Mouse (Mus musculus) MEL (cell line): ENCODE results near the gene Map1s. TPM values are rescaled to one million over a fixed set of nuclear protein-coding genes. Genes with fewer than 3 reads are reported as not detected.
A peak's percentile ranks its signal among the peaks of the same experiment; 100 is the strongest.

Experiments used
- DNase-seq: peaks from one replicate; pipeline ENCODE4 v3.0.0; 2011; ENCODE audit warnings: low read depth, low spot score
- H3K27ac ChIP-seq: 2 replicates; pipeline ENCODE4 v1.5.1; 2012; ENCODE audit warnings: low read depth, mild to moderate bottlenecking, control low read depth, low read length, moderate library complexity; ENCODE audit not compliant: control insufficient read depth
- H3K27me3 ChIP-seq, 2 experiments: fragments of 150-350 bp in 1 of 2; sonication (generic) in 1 of 2; 2 replicates each; pipeline ENCODE4 v1.6.1; 2012; ENCODE audit warnings: low read length in 2 of 2, mild to moderate bottlenecking in 2 of 2, improper control_type of control experiment in 1 of 2, moderate library complexity in 1 of 2; ENCODE audit not compliant: insufficient read depth in 2 of 2, control insufficient read depth in 1 of 2
- H3K36me3 ChIP-seq, 2 experiments: 2 replicates each; pipeline ENCODE4 v1.6.1; 2012 to 2014; ENCODE audit warnings: low read length in 2 of 2, improper control_type of control experiment in 1 of 2, inconsistent platforms in 1 of 2, mild to moderate bottlenecking in 1 of 2; ENCODE audit not compliant: insufficient read depth in 2 of 2, control insufficient read depth in 1 of 2
- H3K4me1 ChIP-seq, 2 experiments: fragments of 150-350 bp in 1 of 2; sonication (generic) in 1 of 2; 2 replicates each; pipeline ENCODE4 v1.6.1; 2012; ENCODE audit warnings: low read length in 2 of 2, improper control_type of control experiment in 1 of 2, mild to moderate bottlenecking in 1 of 2; ENCODE audit not compliant: insufficient read depth in 2 of 2, control insufficient read depth in 1 of 2
- H3K4me3 ChIP-seq, 2 experiments: fragments of 150-350 bp in 1 of 2; sonication (generic) in 1 of 2; 2 replicates each; pipeline ENCODE4 v1.5.1; 2012; ENCODE audit warnings: low read depth in 2 of 2, low read length in 2 of 2, mild to moderate bottlenecking in 2 of 2, moderate library complexity in 2 of 2, control low read depth in 1 of 2, improper control_type of control experiment in 1 of 2; ENCODE audit not compliant: control insufficient read depth in 1 of 2, insufficient read depth in 1 of 2
- H3K79me2 ChIP-seq: 2 replicates; pipeline ENCODE4 v1.6.1; 2012; ENCODE audit warnings: mild to moderate bottlenecking, low read length, moderate library complexity; ENCODE audit not compliant: control insufficient read depth, poor library complexity, insufficient read depth
- H3K9ac ChIP-seq: 2 replicates; pipeline ENCODE4 v1.6.1; 2012; ENCODE audit warnings: low read depth, mild to moderate bottlenecking, control low read depth, low read length, moderate library complexity; ENCODE audit not compliant: control insufficient read depth, poor library complexity, severe bottlenecking
- H3K9me3 ChIP-seq: fragments of 150-350 bp; sonication (generic); replicated peaks from 2 replicates; pipeline ENCODE4 v1.6.1; 2012; ENCODE audit warnings: mild to moderate bottlenecking, low read length, improper control_type of control experiment, moderate library complexity; ENCODE audit not compliant: insufficient read depth
- CHD2 ChIP-seq: IDR thresholded peaks from 2 replicates; pipeline ENCODE4 v1.6.1; 2011; ENCODE audit warnings: low read length, improper control_type of control experiment
- CTCF ChIP-seq, 3 experiments: IDR thresholded peaks in 2 of 3; conservative IDR thresholded peaks in 1 of 3; 2 replicates each; pipeline ENCODE4 v1.5.1; 2011 to 2012; ENCODE audit warnings: low read length in 3 of 3, low read depth in 2 of 3, mild to moderate bottlenecking in 2 of 3, improper control_type of control experiment in 1 of 3, inconsistent platforms in 1 of 3, mixed read lengths in 1 of 3, moderate library complexity in 1 of 3; ENCODE audit not compliant: control insufficient read depth in 1 of 3, insufficient read depth in 1 of 3, poor library complexity in 1 of 3, severe bottlenecking in 1 of 3
- ELF1 ChIP-seq: IDR thresholded peaks from 2 replicates; pipeline ENCODE4 v1.6.1; 2014; ENCODE audit warnings: low read depth, mild to moderate bottlenecking, inconsistent platforms, low read length, improper control_type of control experiment, moderate library complexity
- ETS1 ChIP-seq: IDR thresholded peaks from 2 replicates; pipeline ENCODE4 v1.6.1; 2012; ENCODE audit warnings: low read depth, mild to moderate bottlenecking, inconsistent platforms, low read length, improper control_type of control experiment, moderate library complexity
- GABPA ChIP-seq: IDR thresholded peaks from 2 replicates; pipeline ENCODE4 v1.6.1; 2012; ENCODE audit warnings: low read depth, mild to moderate bottlenecking, inconsistent platforms, low read length, improper control_type of control experiment, moderate library complexity
- HCFC1 ChIP-seq: IDR thresholded peaks from 2 replicates; pipeline ENCODE4 v1.6.1; 2012; ENCODE audit warnings: low read depth, mild to moderate bottlenecking, inconsistent platforms, low read length, improper control_type of control experiment, moderate library complexity
- KAT2A ChIP-seq: conservative IDR thresholded peaks from 2 replicates; pipeline ENCODE4 v1.6.1; 2012; ENCODE audit warnings: low read depth, low read length, improper control_type of control experiment, inconsistent platforms
- MAFK ChIP-seq: IDR thresholded peaks from 2 replicates; pipeline ENCODE4 v1.6.1; 2011; ENCODE audit warnings: low read depth, mild to moderate bottlenecking, low read length, improper control_type of control experiment, borderline replicate concordance
- MAX ChIP-seq: IDR thresholded peaks from 2 replicates; pipeline ENCODE4 v1.6.1; 2011; ENCODE audit warnings: low read length, improper control_type of control experiment
- MAZ ChIP-seq: IDR thresholded peaks from 2 replicates; pipeline ENCODE4 v1.6.1; 2012; ENCODE audit warnings: low read depth, mild to moderate bottlenecking, inconsistent platforms, low read length, improper control_type of control experiment
- MXI1 ChIP-seq: IDR thresholded peaks from 2 replicates; pipeline ENCODE4 v1.6.1; 2011; ENCODE audit warnings: mild to moderate bottlenecking, low read depth, low read length, improper control_type of control experiment
- MYB ChIP-seq: IDR thresholded peaks from 2 replicates; pipeline ENCODE4 v1.6.1; 2011; ENCODE audit warnings: mild to moderate bottlenecking, low read depth, low read length, improper control_type of control experiment
- MYC ChIP-seq: IDR thresholded peaks from 2 replicates; pipeline ENCODE4 v1.6.1; 2011; ENCODE audit warnings: low read depth, mild to moderate bottlenecking, low read length, improper control_type of control experiment, moderate library complexity
- NRF1 ChIP-seq: IDR thresholded peaks from 2 replicates; pipeline ENCODE4 v1.6.1; 2014; ENCODE audit warnings: low read depth, mild to moderate bottlenecking, inconsistent platforms, low read length, improper control_type of control experiment, moderate library complexity; ENCODE audit not compliant: poor library complexity, insufficient read depth, severe bottlenecking
- POLR2AphosphoS2 ChIP-seq: IDR thresholded peaks from 2 replicates; pipeline ENCODE4 v1.6.1; 2011; ENCODE audit warnings: low read length, improper control_type of control experiment
- POLR2AphosphoS5 ChIP-seq: IDR thresholded peaks from 2 replicates; pipeline ENCODE4 v1.6.1; 2012; ENCODE audit warnings: low read depth, borderline replicate concordance, mild to moderate bottlenecking, inconsistent platforms, low read length, moderate library complexity, mixed read lengths
- RAD21 ChIP-seq: IDR thresholded peaks from 2 replicates; pipeline ENCODE4 v1.6.1; 2011; ENCODE audit warnings: mild to moderate bottlenecking, low read depth, low read length, improper control_type of control experiment
- SMC3 ChIP-seq: IDR thresholded peaks from 2 replicates; pipeline ENCODE4 v1.6.1; 2011; ENCODE audit warnings: low read depth, low read length, improper control_type of control experiment
- TAL1 ChIP-seq: IDR thresholded peaks from 2 replicates; pipeline ENCODE4 v1.6.1; 2012; ENCODE audit warnings: mild to moderate bottlenecking, inconsistent platforms, low read length, moderate library complexity, mixed read lengths
- UBTF ChIP-seq: IDR thresholded peaks from 2 replicates; pipeline ENCODE4 v1.6.1; 2012; ENCODE audit warnings: low read depth, mild to moderate bottlenecking, inconsistent platforms, low read length, improper control_type of control experiment, moderate library complexity, borderline replicate concordance; ENCODE audit not compliant: insufficient read depth
- USF1 ChIP-seq: IDR thresholded peaks from 2 replicates; pipeline ENCODE4 v1.6.1; 2014; ENCODE audit warnings: low read depth, mild to moderate bottlenecking, inconsistent platforms, low read length, improper control_type of control experiment, moderate library complexity
- ZNF384 ChIP-seq: IDR thresholded peaks from 2 replicates; pipeline ENCODE4 v1.6.1; 2012; ENCODE audit warnings: low read depth, mild to moderate bottlenecking, inconsistent platforms, low read length, improper control_type of control experiment
- polyA plus RNA-seq, 2 experiments: library from polyadenylated mRNA; stranded (reverse) in 1 of 2; unstranded in 1 of 2; fragments of >175 nt in 1 of 2; fragments of >200 nt in 1 of 2; gene quantifications; 2 replicates each; pipeline versions ENCODE4 v1.2.1 to v1.2.4; 2012; ENCODE audit warnings: low replicate concordance in 2 of 2, low read depth in 1 of 2; ENCODE audit not compliant: insufficient read length in 2 of 2, insufficient read depth in 1 of 2, missing spikeins in 1 of 2
- total RNA-seq: library from RNA; depleted of rRNA; stranded (reverse); fragments of 300-350 nt; gene quantifications from 2 replicates; pipeline ENCODE4 v1.2.3, GENCODE M21; 2012

Map1s gene
- total and polyA plus RNA-seq, 3 experiments, result 51.0 to 53.3 TPM; not detected in 1

GRCm38 (mm10) chr8:70911596-70911995 lies 5.9 kb downstream of the Map1s start:
- TF ChIP-seq CTCF (IDR thresholded peaks at IDR 0.05 in 2 of 3, conservative IDR thresholded peaks at IDR 0.05 in 1 of 3; ENCODE audit: control insufficient read depth in 1 of 3, insufficient read depth in 1 of 3, low read depth in 2 of 3, low read length in 3 of 3, poor library complexity in 1 of 3, severe bottlenecking in 1 of 3) (peak in 2 of 3 experiments; percentile 21 to 23; a peak in 2 of 6 replicates), MAX (no peak)
- H3K27ac ChIP-seq, result no peak overlapping the region
- no peak overlapping the region for H3K4me3 ChIP-seq
- peaks cover 0 to 14% of the 10 kb centered on the region in 2 experiments; a peak in 2 of 4 replicates for H3K4me1 ChIP-seq
- peaks cover 0 to 10% of the 10 kb centered on the region in 2 experiments; a peak in 3 of 4 replicates for H3K36me3 ChIP-seq
- peak; percentile 34 for DNase-seq
- no peaks in the 10 kb centered on the region for H3K9me3 ChIP-seq
- no peak overlapping the region for H3K9ac ChIP-seq
- peaks cover 22% of the 10 kb centered on the region for H3K79me2 ChIP-seq
- no peaks in the 10 kb centered on the region for H3K27me3 ChIP-seq

GRCm38 (mm10) chr8:70912955-70913354 lies 7.2 kb downstream of the Map1s start:
- H3K27ac ChIP-seq, result no peak overlapping the region
- H3K9me3 ChIP-seq, result no peaks in the 10 kb centered on the region
- H3K27me3 ChIP-seq, result no peaks in the 10 kb centered on the region
- H3K4me1 ChIP-seq, result peaks cover 0 to 1% of the 10 kb centered on the region in 2 experiments; a peak in 2 of 4 replicates
- H3K4me3 ChIP-seq, result no peak overlapping the region
- peaks cover 10% of the 10 kb centered on the region; the same call in 1 of the 2 replicates for H3K79me2 ChIP-seq
- no peaks in the 10 kb centered on the region; a peak in 1 of 4 replicates for H3K36me3 ChIP-seq
- no peak overlapping the region for H3K9ac ChIP-seq
- DNase-seq, result no peak
- TF ChIP-seq MYB (no peak), POLR2AphosphoS2 (no peak), MAZ (no peak), KAT2A (no peak), ELF1 (no peak), NRF1 (no peak), RAD21 (no peak), MYC (no peak)

GRCm38 (mm10) chr8:70913523-70913922 lies 7.8 kb downstream of the Map1s start:
- Histone ChIP-seq H3K27me3 (no peaks in the 10 kb centered on the region), H3K4me3 (no peak overlapping the region), H3K9me3 (no peaks in the 10 kb centered on the region), H3K9ac (no peak overlapping the region), H3K4me1 (no peaks in the 10 kb centered on the region), H3K36me3 (no peaks in the 10 kb centered on the region; a peak in 1 of 4 replicates), H3K79me2 (peaks cover 9% of the 10 kb centered on the region; the same call in 1 of the 2 replicates), H3K27ac (no peak overlapping the region)
- no peak for TF ChIP-seq MAFK
- no peak for TF ChIP-seq SMC3
- TF ChIP-seq ELF1, result no peak
- no peak for TF ChIP-seq UBTF
- no peak for TF ChIP-seq TAL1
- no peak for TF ChIP-seq CTCF (IDR thresholded peaks at IDR 0.05 in 2 of 3, conservative IDR thresholded peaks at IDR 0.05 in 1 of 3; ENCODE audit: control insufficient read depth in 1 of 3, insufficient read depth in 1 of 3, low read depth in 2 of 3, low read length in 3 of 3, poor library complexity in 1 of 3, severe bottlenecking in 1 of 3)
- TF ChIP-seq RAD21, result no peak
- TF ChIP-seq MAZ, result no peak
- TF ChIP-seq USF1, result no peak
- TF ChIP-seq ETS1, result no peak
- no peak for TF ChIP-seq ZNF384
- TF ChIP-seq HCFC1, result no peak
- no peak for TF ChIP-seq MXI1
- no peak for TF ChIP-seq POLR2AphosphoS5
- TF ChIP-seq GABPA, result no peak
- TF ChIP-seq CHD2, result no peak
- DNase-seq, result no peak
